Mouse (Mus musculus) testis, adult 2 months (tissue): ENCODE measurements around the gene Dnajb2.

ENCODE experiments used
- CTCF ChIP-seq: fragments of 200-500 bp; IDR thresholded peaks from 2 replicates; pipeline ENCODE4 v1.5.1; 2012; ENCODE audit warnings: low read depth, mild to moderate bottlenecking, inconsistent platforms, low read length, moderate library complexity; ENCODE audit not compliant: control insufficient read depth, insufficient read depth, insufficient replicate concordance
- POLR2A ChIP-seq: fragments of 200-500 bp; IDR thresholded peaks from 2 replicates; pipeline ENCODE4 v1.6.1; 2012; ENCODE audit warnings: low read depth, mild to moderate bottlenecking, inconsistent platforms, low read length, moderate library complexity; ENCODE audit not compliant: control insufficient read depth

DNA sequence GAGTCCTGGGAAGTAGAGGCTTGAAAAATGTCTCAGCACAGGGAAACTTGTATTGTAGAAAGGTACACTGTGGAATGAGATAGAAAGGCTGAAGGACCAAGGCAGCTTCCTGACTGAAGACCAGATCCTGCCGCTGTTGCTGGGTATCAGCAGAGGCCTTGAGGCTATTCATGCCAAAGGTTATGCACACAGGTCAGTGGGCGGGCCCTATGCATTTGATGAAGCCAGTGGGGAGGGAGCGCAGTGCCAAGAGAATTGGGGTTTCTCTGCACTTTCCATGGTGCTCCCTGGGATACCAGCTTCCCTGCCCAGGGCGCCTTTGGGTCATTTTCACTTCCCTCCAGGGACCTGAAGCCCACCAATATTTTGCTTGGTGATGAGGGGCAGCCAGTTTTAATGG lies 23.7 kb upstream of the Dnajb2 start:
- TF ChIP-seq CTCF (no peak), POLR2A (no peak)
